In the genomic region with DNA sequence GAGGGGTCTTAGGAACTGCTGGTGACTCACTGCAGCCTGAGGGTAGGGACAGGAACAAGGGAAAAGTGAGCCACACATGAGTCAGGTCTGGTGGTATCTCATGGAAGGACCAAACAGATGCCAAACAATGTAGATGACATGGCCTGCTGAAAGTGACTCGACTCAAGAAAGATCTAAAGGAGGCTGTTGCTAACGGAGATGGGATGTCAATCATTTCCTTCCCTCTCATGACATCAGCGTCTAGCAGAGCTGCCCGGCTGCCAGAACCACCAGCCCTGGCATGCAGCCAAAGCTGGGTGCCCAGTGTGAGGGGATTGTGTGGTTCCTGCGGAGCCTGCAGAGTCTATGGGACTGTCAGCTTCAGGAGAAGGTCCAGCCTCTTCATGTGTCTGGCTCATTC, we compare ENCODE assay signal across 9 mouse cellular contexts.
DNase-seq lines count a peak whose midpoint lies in the region; ATAC-seq and TF ChIP-seq lines count a peak whose summit lies in the region.
"Had no signal": no experiment of that assay in that cellular context is flagged by ENCODE, and none has a peak within 500 bp of the region (broad histone marks: within the 10 kb centered on the region; RNA-seq: fewer than 3 reads in every experiment).

No protein-coding gene starts in this region.

- H3K9ac ChIP-seq in stomach, postnatal 0 days (ENCODE audit: low read length), result no peak overlapping the region
- H3K9ac ChIP-seq: liver, embryonic 13.5 days had no signal

- peak; percentile 13 to 17 for DNase-seq in frontal cortex, postnatal 14 days (ENCODE audit: low spot score in 2 of 2)
- DNase-seq in frontal cortex, postnatal 25 days (ENCODE audit: low spot score in 2 of 2), result no peak
- DNase-seq in right cerebral cortex, postnatal 14 days, result peak; percentile 22
- DNase-seq in right cerebral cortex, postnatal 36 days (ENCODE audit: low spot score in 2 of 2), result no peak
- DNase-seq in stomach, postnatal 0 days (ENCODE audit: low spot score), result peak; percentile 55
- no peak for DNase-seq in gastrocnemius, adult 2 months
- DNase-seq: liver, embryonic 13.5 days had no signal

- intact Hi-C loops in gastrocnemius, adult 2 months (cut with DNase I), result no loop called here

- H3K27ac ChIP-seq in stomach, postnatal 0 days (replicated peaks), result no peak overlapping the region
- no peak overlapping the region for H3K27ac ChIP-seq in gastrocnemius, adult 2 months
- H3K27ac ChIP-seq: liver, embryonic 13.5 days had no signal

- no peaks in the 10 kb centered on the region for H3K36me3 ChIP-seq in stomach, postnatal 0 days (ENCODE audit: control insufficient read depth, insufficient read depth, low read length)
- H3K36me3 ChIP-seq: liver, embryonic 13.5 days had no signal

- no peak for TF ChIP-seq CTCF in stomach, postnatal 0 days (IDR thresholded peaks at IDR 0.05; ENCODE audit: low read depth)
- TF ChIP-seq CTCF in gastrocnemius, adult 2 months (IDR thresholded peaks at IDR 0.05), result no peak

- H3K9me3 ChIP-seq in stomach, postnatal 0 days (ENCODE audit: control insufficient read depth, low read length), result no peaks in the 10 kb centered on the region
- H3K9me3 ChIP-seq: liver, embryonic 13.5 days had no signal

- ATAC-seq in hematopoietic stem cell, adult 5-6 weeks (replicated peaks in 1 of 2; ENCODE audit: insufficient read depth in 1 of 2, low FRiP score in 2 of 2, low TSS enrichment in 1 of 2, low read depth in 1 of 2, poor library complexity in 2 of 2, severe bottlenecking in 2 of 2), result peak; percentile 52 to 63
- ATAC-seq in stomach, postnatal 0 days (ENCODE audit: low FRiP score, low TSS enrichment), result 0 out of 2 replicates have a peak, but pooled peaks have one; percentile 28
- ATAC-seq in erythroblast, adult 5-6 weeks (replicated peaks; ENCODE audit: low FRiP score, poor library complexity, severe bottlenecking), result no peak

- WGBS in stomach, postnatal 0 days, result 20% methylated on average over 5 of the region's 5 CpGs

- no peaks in the 10 kb centered on the region for H3K4me1 ChIP-seq in stomach, postnatal 0 days (replicated peaks; ENCODE audit: control insufficient read depth, insufficient read depth)
- H3K4me1 ChIP-seq: liver, embryonic 13.5 days had no signal

- H3K4me3 ChIP-seq in stomach, postnatal 0 days (ENCODE audit: low read depth, low read length), result no peak overlapping the region
- no peak overlapping the region for H3K4me3 ChIP-seq in gastrocnemius, adult 2 months
- H3K4me3 ChIP-seq: liver, embryonic 13.5 days had no signal

- H3K4me2 ChIP-seq in stomach, postnatal 0 days (replicated peaks; ENCODE audit: low read depth), result no peak overlapping the region
- H3K4me2 ChIP-seq: liver, embryonic 13.5 days had no signal

- H3K27me3 ChIP-seq in stomach, postnatal 0 days (ENCODE audit: control insufficient read depth, insufficient read depth, low read length), result no peaks in the 10 kb centered on the region

- no peak for TF ChIP-seq EP300 in stomach, postnatal 0 days (optimal IDR thresholded peaks at IDR 0.05)

Comparison
In these comparisons a context has a peak if more than half of its experiments do, and no peak if none do; other contexts are left out.
1. DNase-seq: peak in frontal cortex, postnatal 14 days (2 of 2), right cerebral cortex, postnatal 14 days (single experiment) and stomach, postnatal 0 days (single experiment); none in frontal cortex, postnatal 25 days (0 of 2), right cerebral cortex, postnatal 36 days (0 of 2) and gastrocnemius, adult 2 months (single experiment).